Mouse (Mus musculus) thymus, postnatal 14 days (tissue): ENCODE measurements around the gene Acyp2.

Experiments
- DNase-seq: peaks from one replicate; pipeline ENCODE4 v3.0.0; 2021

Acyp2 gene

GRCm38 (mm10) chr11:30572790-30573395 is 76.5 kb downstream of the Acyp2 start:
- no peak for DNase-seq

- DNase-seq = no peak
Measured at GRCm38 (mm10) chr11:30570568-30570967, 78.8 kb downstream of the Acyp2 start.

GRCm38 (mm10) chr11:30560215-30560614 is 89.2 kb downstream of the Acyp2 start:
- no peak for DNase-seq

- no peak for DNase-seq
Measured at GRCm38 (mm10) chr11:30553408-30553807, 96.0 kb downstream of the Acyp2 start.

GRCm38 (mm10) chr11:30517133-30517532 is 132.3 kb downstream of the Acyp2 start:
- no peak for DNase-seq

DNA sequence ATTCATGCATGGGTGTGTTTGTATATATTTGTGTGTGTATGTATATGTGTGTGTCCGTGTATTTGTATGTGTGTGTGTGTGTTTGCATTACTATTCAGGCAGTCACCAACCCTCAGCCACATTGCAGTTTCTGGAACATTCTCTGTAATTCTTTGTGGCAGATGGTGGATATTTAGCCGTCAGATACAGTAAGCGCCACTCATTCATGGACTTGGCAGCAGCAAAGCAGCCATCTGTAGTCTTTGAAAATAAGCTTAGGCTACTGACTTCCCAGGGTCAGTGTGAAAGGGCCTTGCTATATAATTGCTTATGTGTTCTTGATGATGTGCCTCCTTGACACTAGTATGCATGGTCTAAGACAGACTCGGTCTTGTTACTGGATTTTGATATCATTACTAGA is 141.2 kb downstream of the Acyp2 start:
- DNase-seq = no peak

- DNase-seq = no peak
Measured at GRCm38 (mm10) chr11:30498738-30499355, 150.5 kb downstream of the Acyp2 start.

GRCm38 (mm10) chr11:30497151-30497550 is 152.2 kb downstream of the Acyp2 start:
- DNase-seq = no peak

GRCm38 (mm10) chr11:30491515-30492260 is 157.7 kb downstream of the Acyp2 start:
- no peak for DNase-seq

DNA sequence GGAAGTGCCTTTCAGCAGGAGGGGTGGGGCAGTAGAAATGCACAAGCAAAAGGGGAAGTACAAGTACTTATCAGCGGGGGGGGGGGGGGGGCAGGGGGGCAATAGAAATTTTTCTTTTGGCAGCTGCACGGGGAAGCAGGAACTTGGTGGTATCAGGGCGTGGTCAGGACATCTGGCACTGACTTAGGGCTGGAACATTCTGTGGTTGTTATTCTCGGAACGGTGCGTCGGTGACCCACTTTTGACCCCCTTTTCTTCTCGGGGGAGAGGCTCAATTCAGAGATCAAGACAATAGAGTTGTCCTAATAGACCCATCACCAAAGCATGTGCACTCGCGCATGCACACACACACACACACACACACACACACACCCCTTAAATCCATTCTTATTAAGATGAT is 161.2 kb downstream of the Acyp2 start:
- no peak for DNase-seq

DNA sequence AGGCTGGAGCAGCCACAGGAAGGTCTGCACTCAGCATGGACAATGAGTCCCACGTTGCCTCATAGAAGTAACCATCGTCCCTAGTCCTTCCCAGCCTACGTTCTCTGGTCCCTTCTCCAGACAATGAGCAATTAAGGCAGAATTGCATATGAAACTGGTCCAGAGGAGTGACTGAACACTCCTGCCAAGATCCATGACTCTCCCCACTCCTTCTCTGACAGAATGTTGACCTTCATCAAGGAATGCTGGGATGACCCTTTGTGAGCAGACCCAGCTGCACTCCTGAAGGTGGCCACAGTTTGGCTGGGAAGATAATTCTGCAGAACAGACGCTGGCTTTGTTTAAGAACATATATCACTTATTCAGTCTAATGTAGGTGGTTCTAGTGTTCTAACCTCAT is 166.1 kb downstream of the Acyp2 start:
- DNase-seq = no peak

DNA sequence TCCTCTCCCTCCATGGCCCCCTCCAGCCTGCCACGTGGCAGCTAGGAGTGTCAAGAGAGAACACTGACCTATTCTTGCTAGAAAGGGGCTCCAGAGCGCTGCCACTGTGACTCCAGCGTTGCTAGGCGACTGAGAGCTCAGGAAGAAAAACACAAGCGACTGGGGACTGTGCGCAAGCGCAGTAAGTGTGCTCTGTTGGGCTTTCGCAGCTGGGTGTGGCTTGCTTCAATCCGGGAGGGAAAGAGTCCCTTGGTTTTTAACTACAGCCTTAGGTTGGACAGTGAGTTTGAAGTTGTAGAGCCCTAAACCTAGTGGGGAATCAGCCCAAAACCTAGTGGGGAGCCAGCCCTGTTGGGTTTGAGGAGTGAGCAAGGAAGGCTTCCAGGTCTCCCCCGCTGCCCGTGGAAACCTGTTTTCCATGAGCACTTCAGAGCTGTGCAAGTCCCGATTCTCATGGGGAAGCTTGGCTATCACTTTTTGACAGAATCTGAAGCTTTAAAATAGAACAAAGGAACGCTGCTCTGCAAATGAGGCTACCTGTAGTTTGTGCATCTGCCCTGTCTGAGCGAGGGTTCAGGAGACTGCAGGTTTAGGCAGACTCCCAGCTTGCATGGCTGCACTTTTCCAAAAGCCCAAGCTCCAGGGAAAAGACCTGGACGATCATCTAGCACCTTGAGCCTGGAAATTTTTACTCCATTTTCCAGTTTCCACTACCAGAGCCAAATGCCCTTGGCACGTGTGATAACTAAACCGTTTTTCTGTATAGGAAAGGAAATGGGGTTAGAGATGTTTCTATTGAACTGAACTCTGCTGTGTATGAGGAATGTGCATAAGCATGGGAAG is 177.4 kb downstream of the Acyp2 start, which contains the start of gene 4930505A04Rik:
4930505A04Rik (minus strand) TSS at position 77 of the 843 bp plus-strand sequence.
- DNase-seq = peak; percentile 24

- no peak for DNase-seq
Measured at GRCm38 (mm10) chr11:30471187-30471586, 178.2 kb downstream of the Acyp2 start.
